Mouse (Mus musculus): Measurements from ENCODE around the gene Fyttd1. TPM values are rescaled to one million over a fixed set of nuclear protein-coding genes. Genes with fewer than 3 reads are reported as not detected.

Gene Fyttd1
- polyA plus RNA-seq, 1 experiment: 16.8 TPM

DNA sequence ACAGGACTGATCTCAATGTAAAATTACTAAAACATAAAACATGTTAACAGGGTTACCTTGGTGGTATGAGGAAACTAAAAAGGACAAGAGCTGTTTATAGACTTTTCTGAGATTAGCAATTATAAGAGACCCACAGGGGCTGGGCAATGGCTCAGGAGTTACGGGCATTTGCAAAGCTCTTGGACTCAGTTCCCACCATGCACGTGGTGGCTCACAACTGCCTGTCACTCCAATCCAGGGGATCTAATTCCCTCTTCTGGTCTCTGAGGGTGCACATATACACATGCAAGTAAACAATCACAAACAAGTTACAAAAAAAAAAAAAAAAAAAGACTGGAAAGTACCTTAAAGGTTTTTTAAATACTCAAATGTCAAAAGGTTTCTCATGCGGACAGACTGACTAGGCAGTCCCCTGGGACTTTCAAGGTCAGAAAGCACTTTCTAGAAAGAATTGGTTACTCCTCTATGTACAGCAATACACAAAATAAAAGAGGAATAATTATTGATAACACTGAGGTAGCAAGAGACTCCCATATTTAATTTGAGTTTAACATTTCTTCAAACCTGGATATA is 15.4 kb upstream of the Fyttd1 start:
- Histone ChIP-seq H3ac (ENCODE audit: control insufficient read depth, insufficient read length, low read depth) (no peak overlapping the region), H3K4me3 (ENCODE audit: insufficient read depth, poor library complexity, severe bottlenecking) (no peak overlapping the region), H3K79me2 (ENCODE audit: control insufficient read depth, insufficient read depth) (peaks cover 87% of the 10 kb centered on the region), H3K79me3 (ENCODE audit: low read depth) (peaks cover 58% of the 10 kb centered on the region), H3K36me3 (ENCODE audit: control insufficient read depth, insufficient read depth) (peaks cover 12% of the 10 kb centered on the region), H3K27me3 (ENCODE audit: control insufficient read depth, insufficient read depth, insufficient read length) (no peaks in the 10 kb centered on the region)
- TF ChIP-seq CEBPB (IDR thresholded peaks at IDR 0.05; ENCODE audit: low read depth) (no peak), USF1 (IDR thresholded peaks at IDR 0.05; ENCODE audit: low read depth) (no peak), MYOD1 (IDR thresholded peaks at IDR 0.05; ENCODE audit: control insufficient read depth, insufficient read length, low read depth) (no peak), MAX (IDR thresholded peaks at IDR 0.05) (no peak), MYOG (IDR thresholded peaks at IDR 0.05; ENCODE audit: control insufficient read depth, extremely low read depth, insufficient read length) (no peak), CTCF (IDR thresholded peaks at IDR 0.05; ENCODE audit: control insufficient read depth, insufficient read depth, insufficient read length) (no peak), FOSL1 (IDR thresholded peaks at IDR 0.05; ENCODE audit: insufficient read depth, low read length, poor library complexity, severe bottlenecking) (no peak)

DNA sequence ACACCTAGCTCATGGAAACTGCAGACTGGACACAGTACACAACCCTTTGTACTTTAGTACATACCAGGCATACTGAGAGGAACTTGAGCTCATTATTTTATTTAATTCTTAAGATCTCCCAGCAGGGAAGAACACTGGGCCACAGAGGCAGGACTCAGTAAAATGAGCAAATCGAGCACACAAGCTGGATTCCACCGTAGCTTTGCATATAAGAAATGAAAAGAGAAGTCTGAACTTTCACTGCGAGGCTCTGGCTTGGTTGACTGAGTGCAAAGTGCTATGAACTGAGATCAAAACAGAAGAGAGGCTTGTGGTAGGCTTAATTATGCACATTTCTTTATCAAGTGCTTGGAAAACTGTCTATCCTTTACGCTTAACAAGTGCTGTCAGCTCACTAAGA is 11.9 kb upstream of the Fyttd1 start:
- Histone ChIP-seq H3K27me3 (ENCODE audit: control insufficient read depth, insufficient read depth, insufficient read length) (no peaks in the 10 kb centered on the region), H3K79me3 (ENCODE audit: low read depth) (peaks cover 61% of the 10 kb centered on the region), H3K36me3 (ENCODE audit: control insufficient read depth, insufficient read depth) (peaks cover 12% of the 10 kb centered on the region), H3K4me3 (ENCODE audit: insufficient read depth, poor library complexity, severe bottlenecking) (no peak overlapping the region), H3ac (ENCODE audit: control insufficient read depth, insufficient read length, low read depth) (no peak overlapping the region), H3K79me2 (ENCODE audit: control insufficient read depth, insufficient read depth) (peaks cover 79% of the 10 kb centered on the region)
- no peak for TF ChIP-seq FOSL1 (IDR thresholded peaks at IDR 0.05; ENCODE audit: insufficient read depth, low read length, poor library complexity, severe bottlenecking)
- TF ChIP-seq CTCF (IDR thresholded peaks at IDR 0.05; ENCODE audit: control insufficient read depth, insufficient read depth, insufficient read length): no peak
- no peak for TF ChIP-seq USF1 (IDR thresholded peaks at IDR 0.05; ENCODE audit: low read depth)
- no peak for TF ChIP-seq MYOD1 (IDR thresholded peaks at IDR 0.05; ENCODE audit: control insufficient read depth, insufficient read length, low read depth)
- TF ChIP-seq CEBPB (IDR thresholded peaks at IDR 0.05; ENCODE audit: low read depth): no peak
- no peak for TF ChIP-seq MYOG (IDR thresholded peaks at IDR 0.05; ENCODE audit: control insufficient read depth, extremely low read depth, insufficient read length)
- no peak for TF ChIP-seq MAX (IDR thresholded peaks at IDR 0.05)

DNA sequence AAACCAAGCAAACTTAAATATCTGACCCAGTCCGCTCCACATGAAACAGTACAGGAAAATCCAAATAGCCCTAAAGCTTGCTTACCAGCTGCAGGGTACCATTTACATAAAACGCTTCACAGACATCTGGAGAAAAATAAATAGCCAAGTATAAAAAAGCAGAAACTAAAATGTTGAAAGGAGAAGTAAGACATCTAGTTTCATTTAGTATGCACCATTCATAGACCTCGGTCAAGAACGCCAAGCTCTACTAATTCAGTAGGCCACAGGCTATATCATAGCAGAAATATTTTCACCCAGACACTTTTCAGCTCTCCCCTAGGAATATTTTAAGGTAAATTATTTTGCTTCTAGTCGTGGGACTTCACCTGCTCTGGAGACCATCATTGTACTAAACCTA is 10.6 kb upstream of the Fyttd1 start:
- no peak overlapping the region for H3K4me3 ChIP-seq (ENCODE audit: insufficient read depth, poor library complexity, severe bottlenecking)
- H3ac ChIP-seq (ENCODE audit: control insufficient read depth, insufficient read length, low read depth): no peak overlapping the region
- peaks cover 66% of the 10 kb centered on the region for H3K79me2 ChIP-seq (ENCODE audit: control insufficient read depth, insufficient read depth)
- no peak for TF ChIP-seq CTCF (IDR thresholded peaks at IDR 0.05; ENCODE audit: control insufficient read depth, insufficient read depth, insufficient read length)
- TF ChIP-seq MAX (IDR thresholded peaks at IDR 0.05): no peak
- TF ChIP-seq CEBPB (IDR thresholded peaks at IDR 0.05; ENCODE audit: low read depth): no peak
- TF ChIP-seq USF1 (IDR thresholded peaks at IDR 0.05; ENCODE audit: low read depth): no peak
- TF ChIP-seq MYOG (IDR thresholded peaks at IDR 0.05; ENCODE audit: control insufficient read depth, extremely low read depth, insufficient read length): no peak
- no peak for TF ChIP-seq FOSL1 (IDR thresholded peaks at IDR 0.05; ENCODE audit: insufficient read depth, low read length, poor library complexity, severe bottlenecking)
- no peak for TF ChIP-seq MYOD1 (IDR thresholded peaks at IDR 0.05; ENCODE audit: control insufficient read depth, insufficient read length, low read depth)
- H3K79me3 ChIP-seq (ENCODE audit: low read depth): peaks cover 48% of the 10 kb centered on the region
- H3K36me3 ChIP-seq (ENCODE audit: control insufficient read depth, insufficient read depth): peaks cover 8% of the 10 kb centered on the region
- H3K27me3 ChIP-seq (ENCODE audit: control insufficient read depth, insufficient read depth, insufficient read length): no peaks in the 10 kb centered on the region

DNA sequence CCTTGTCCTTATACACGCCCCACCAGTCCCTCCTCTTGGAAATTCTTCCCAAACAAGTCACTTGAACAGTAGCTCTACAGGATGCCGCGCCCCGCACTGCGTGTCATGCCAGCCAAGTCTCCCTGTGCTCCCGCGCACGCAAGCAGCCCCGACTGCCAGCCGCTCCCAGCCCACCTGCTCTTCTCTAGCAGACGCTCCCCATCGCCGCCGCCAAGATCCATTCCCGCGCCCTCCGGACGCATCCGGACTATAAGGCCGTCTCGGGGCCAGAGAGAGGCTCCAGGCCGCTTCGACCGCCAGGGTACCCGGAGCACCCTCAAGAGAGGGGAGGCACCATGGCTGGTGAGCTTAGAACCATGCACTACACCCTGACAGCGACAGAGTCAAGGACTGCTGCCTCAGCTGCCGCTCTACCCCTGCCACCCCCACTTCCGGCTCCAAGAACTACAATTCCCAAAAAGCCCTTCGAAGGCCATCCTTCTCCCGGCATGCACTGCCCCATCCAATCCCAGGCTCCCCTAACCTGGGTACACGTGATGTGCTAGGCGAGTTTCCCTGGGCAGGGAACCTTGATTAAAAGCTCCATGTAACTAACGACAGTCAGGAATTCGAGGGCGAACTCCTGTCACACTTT is 9.3 kb upstream of the Fyttd1 start:
- peaks cover 40% of the 10 kb centered on the region for H3K79me3 ChIP-seq (ENCODE audit: low read depth)
- H3K79me2 ChIP-seq (ENCODE audit: control insufficient read depth, insufficient read depth): peaks cover 53% of the 10 kb centered on the region
- peak overlapping the region; percentile 56 for H3ac ChIP-seq (ENCODE audit: control insufficient read depth, insufficient read length, low read depth)
- peak overlapping the region; percentile 60 for H3K4me3 ChIP-seq (ENCODE audit: insufficient read depth, poor library complexity, severe bottlenecking)
- no peak for TF ChIP-seq FOSL1 (IDR thresholded peaks at IDR 0.05; ENCODE audit: insufficient read depth, low read length, poor library complexity, severe bottlenecking)
- peak; percentile 68 for TF ChIP-seq MAX (IDR thresholded peaks at IDR 0.05)
- TF ChIP-seq USF1 (IDR thresholded peaks at IDR 0.05; ENCODE audit: low read depth): peak; percentile 95
- TF ChIP-seq CEBPB (IDR thresholded peaks at IDR 0.05; ENCODE audit: low read depth): no peak
- no peak for TF ChIP-seq MYOD1 (IDR thresholded peaks at IDR 0.05; ENCODE audit: control insufficient read depth, insufficient read length, low read depth)
- TF ChIP-seq CTCF (IDR thresholded peaks at IDR 0.05; ENCODE audit: control insufficient read depth, insufficient read depth, insufficient read length): no peak
- no peak for TF ChIP-seq MYOG (IDR thresholded peaks at IDR 0.05; ENCODE audit: control insufficient read depth, extremely low read depth, insufficient read length)
- no peaks in the 10 kb centered on the region for H3K27me3 ChIP-seq (ENCODE audit: control insufficient read depth, insufficient read depth, insufficient read length)
- peaks cover 8% of the 10 kb centered on the region for H3K36me3 ChIP-seq (ENCODE audit: control insufficient read depth, insufficient read depth)

GRCm38 (mm10) chr16:32870231-32870630 is 7.1 kb upstream of the Fyttd1 start:
- Histone ChIP-seq H3K4me3 (ENCODE audit: insufficient read depth, poor library complexity, severe bottlenecking) (no peak overlapping the region), H3K79me2 (ENCODE audit: control insufficient read depth, insufficient read depth) (peaks cover 31% of the 10 kb centered on the region), H3K79me3 (ENCODE audit: low read depth) (peaks cover 23% of the 10 kb centered on the region), H3K36me3 (ENCODE audit: control insufficient read depth, insufficient read depth) (no peaks in the 10 kb centered on the region), H3ac (ENCODE audit: control insufficient read depth, insufficient read length, low read depth) (no peak overlapping the region), H3K27me3 (ENCODE audit: control insufficient read depth, insufficient read depth, insufficient read length) (no peaks in the 10 kb centered on the region)
- TF ChIP-seq MAX (IDR thresholded peaks at IDR 0.05) (no peak), CTCF (IDR thresholded peaks at IDR 0.05; ENCODE audit: control insufficient read depth, insufficient read depth, insufficient read length) (no peak), USF1 (IDR thresholded peaks at IDR 0.05; ENCODE audit: low read depth) (no peak), CEBPB (IDR thresholded peaks at IDR 0.05; ENCODE audit: low read depth) (no peak), MYOD1 (IDR thresholded peaks at IDR 0.05; ENCODE audit: control insufficient read depth, insufficient read length, low read depth) (no peak), FOSL1 (IDR thresholded peaks at IDR 0.05; ENCODE audit: insufficient read depth, low read length, poor library complexity, severe bottlenecking) (no peak), MYOG (IDR thresholded peaks at IDR 0.05; ENCODE audit: control insufficient read depth, extremely low read depth, insufficient read length) (no peak)

All from C2C12 (cell line).